Mouse (Mus musculus) testis, postnatal 14 days (tissue): Measurements from ENCODE around the gene Ypel5.

ENCODE experiments used
- DNase-seq: peaks from one replicate; pipeline ENCODE4 v3.0.0; 2021; ENCODE audit warnings: low spot score

Gene Ypel5

DNA sequence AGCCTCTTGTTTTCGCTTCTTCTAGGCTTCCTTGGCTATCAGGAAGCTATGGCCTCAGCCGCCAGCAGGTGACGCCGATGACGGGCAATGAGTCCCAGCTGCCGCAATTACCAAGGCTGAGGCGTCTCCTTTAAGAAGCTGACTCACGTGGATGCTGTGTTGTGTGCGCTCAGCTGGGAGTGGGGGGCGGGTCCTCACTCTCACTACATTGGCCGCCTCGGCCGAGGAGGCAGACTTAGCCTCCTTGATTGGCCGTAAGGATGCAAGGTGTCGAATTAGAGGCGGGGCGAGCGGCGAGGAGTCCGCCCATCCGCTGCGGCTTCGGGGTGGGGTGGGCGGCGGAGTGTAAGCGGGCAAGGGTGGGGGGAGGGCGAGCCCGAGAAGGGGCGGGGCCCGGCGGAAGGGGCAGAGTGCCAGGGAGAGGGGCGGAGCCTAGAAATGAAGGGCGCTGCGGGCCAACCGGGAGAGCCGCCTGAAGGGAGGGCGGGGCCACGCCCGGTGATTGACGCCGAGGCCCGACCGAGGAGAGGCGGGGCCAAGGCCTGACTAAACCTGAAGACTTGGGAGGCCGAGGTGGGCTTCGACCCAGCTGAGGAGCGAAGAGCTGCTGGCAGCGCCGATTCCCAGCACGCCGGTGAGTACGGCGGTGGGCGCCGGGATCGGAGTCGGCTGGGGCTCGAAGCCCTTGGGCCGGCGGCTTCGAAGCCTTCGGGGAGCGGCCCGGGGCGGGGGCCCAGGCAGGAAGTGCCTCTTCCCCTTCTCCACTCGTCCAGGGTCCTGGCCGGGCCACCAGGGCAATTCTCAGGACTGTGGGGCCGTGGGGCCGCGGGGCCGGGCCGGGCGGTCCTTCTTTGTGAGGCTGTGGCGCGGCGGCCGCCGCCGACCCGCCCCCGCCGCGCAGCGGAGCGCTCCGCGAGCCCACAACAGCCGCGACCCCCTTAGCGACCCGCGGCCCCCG, at the start of gene Ypel5:
Ypel5 (plus strand) TSS at position 296 of the 958 bp plus-strand sequence.
- peak; percentile 99 for DNase-seq

DNA sequence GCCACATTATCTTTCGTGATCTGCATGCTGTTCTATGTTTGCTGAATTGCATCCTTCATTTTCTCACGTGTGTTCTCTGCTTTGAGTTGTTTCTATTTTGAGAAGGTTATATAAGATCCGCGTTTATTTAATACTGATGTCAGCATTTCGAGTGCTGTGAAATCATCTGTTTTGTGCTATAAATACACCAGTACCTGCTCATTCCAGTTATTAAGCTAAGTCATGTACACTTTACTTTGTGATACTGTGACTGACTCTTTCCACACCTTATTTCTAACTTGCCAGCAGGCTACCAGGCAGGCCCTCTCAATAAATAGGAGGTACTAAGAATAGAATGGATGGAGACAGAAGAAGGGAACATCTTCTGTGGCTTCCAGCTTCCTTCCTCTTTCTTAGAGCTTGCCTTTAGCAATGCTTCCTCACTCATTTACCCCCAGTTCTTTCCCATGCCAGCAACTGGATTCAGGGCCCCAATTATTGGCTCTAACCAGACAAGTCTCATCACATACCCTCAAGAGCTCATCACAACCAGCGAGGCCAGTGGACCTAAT, 48.3 kb upstream of the Ypel5 start:
- DNase-seq: no peak

DNA sequence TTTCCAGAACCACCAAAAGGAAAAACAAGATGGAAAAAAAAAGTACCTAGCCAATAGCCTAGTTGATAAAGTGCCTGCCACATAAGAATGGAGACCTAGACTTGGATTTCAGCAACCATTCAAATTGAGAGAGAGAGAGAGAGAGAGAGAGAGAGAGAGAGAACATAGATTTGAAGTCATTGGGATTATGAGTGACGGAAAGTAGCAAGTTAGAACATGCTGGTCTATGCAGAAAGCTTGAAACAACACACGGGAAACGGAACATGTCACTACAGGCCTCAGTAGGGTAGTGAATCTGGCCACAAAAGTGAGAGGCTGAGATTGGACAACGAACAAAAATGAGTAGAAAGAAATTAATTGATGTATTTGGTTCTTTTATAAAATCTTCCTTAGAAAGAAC, 43.0 kb upstream of the Ypel5 start:
- DNase-seq: no peak

DNA sequence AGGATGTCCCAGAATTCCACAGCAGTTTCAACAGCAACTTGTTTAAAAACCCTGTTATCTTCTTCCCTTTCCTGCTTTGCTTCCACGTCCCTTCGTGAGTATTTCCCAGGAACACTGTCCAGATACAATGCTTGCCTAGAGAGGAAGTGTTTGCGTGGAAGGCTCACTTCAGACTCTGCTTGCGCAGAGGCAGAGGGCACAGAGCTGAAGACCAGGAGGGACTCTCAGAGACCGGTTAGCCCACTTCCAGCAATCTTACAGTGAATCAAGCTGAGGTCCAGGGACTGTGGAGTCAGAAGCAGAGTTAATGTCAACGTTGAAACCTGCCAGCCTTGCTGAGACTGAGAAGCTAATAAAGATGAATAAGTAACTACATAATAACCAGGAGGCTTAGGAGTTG, 41.6 kb upstream of the Ypel5 start:
- no peak for DNase-seq

DNA sequence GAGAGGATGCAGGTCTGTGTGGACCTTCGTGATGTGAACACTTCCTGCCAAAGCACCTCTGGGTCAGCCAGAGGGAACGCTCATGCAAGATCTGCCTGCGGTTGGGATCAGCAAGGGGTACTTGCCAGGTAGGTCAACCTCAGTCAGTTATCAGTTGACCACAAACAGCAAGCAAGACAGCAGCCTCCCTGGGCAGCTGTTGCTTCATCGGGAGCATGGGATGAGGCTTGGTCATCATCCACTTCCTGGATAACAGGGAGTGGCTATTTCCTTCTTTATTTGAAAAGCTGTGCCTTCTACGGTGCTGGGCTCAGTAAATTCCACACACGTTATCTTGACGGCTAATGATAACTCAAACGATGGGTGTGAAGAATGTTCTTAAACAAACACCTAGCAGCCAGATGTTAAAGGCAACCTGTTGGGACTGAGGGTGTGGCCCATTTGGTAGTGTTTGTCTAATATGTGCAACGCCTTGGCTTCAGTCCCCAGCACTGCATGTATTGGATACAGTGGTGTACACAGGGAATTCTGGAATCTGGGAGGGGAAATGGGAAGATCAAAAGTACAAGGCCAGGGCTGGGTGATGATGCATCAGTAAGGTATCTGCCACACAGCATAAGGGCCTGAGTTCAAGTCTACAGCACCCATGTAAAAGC, 40.7 kb upstream of the Ypel5 start:
- DNase-seq: no peak

DNA sequence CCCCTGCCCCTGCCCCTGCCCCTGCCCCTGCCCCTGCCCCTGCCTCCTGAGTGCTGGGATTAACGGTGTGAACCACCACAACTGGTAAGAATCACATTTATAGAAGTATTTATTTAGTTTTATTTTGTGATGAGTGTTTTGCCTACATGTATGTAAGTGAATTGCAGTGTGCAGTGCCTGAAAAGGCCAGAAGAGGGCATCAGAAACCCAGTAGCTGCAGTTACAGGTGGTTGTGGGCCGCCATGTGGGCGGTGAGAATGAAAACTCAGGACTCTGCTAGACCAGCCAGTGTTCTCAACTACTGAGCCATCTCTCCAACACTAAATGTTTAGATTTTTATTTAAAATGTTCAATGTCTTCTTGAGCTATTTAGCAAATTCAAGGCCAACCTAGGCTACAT, 39.7 kb upstream of the Ypel5 start:
- DNase-seq: no peak

DNA sequence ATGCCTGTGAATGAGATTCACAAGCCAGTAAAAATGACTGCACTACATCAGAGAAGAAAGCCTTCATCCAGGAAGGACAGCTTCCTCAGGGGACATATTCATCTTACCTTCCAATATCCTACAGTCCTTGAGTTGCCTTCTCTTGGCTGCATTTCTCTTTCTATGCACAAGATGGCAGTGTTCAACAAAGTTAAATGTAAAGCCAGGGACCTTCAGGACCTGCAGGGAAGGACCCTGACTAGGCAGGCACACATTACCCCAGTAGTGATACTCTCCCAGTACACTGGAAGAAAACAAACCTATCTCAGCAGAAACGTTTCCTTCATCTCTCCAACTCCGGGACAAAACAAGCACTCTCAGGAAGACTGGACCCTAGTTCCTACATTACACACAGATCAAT, 38.4 kb upstream of the Ypel5 start:
- no peak for DNase-seq

DNA sequence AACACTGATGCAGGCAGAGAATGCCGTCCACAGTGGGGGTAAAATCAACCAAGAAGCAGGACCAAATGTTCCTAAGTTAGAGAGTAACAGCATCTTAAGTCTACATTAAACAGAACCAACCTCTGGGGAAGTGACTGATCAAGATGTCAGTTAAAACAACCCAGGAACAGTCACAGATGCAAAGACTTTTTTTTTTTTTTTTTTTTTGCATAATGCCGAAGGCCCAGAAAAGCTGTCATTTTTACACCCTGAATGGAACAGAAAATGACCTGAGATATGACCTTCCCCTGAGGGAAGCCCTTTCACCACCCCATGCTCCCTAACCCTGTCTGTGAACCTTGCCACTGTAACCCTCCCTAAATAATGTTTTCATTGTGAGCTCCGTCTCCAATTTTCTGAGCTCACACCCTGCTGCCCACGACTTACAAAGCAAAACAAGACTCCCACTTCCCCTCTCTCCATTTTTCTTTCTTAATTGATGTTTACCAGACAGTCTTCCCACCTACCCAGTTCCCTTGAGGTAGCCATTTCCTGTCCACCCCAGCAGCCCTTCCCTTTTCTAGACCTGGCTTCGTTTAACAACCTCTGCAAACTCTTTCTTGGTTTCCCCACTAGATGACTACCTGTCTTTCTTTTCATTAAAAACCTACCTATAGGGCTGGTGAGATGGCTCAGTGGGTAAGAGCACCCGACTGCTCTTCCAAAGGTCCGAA, 26.2 kb upstream of the Ypel5 start:
- no peak for DNase-seq

DNA sequence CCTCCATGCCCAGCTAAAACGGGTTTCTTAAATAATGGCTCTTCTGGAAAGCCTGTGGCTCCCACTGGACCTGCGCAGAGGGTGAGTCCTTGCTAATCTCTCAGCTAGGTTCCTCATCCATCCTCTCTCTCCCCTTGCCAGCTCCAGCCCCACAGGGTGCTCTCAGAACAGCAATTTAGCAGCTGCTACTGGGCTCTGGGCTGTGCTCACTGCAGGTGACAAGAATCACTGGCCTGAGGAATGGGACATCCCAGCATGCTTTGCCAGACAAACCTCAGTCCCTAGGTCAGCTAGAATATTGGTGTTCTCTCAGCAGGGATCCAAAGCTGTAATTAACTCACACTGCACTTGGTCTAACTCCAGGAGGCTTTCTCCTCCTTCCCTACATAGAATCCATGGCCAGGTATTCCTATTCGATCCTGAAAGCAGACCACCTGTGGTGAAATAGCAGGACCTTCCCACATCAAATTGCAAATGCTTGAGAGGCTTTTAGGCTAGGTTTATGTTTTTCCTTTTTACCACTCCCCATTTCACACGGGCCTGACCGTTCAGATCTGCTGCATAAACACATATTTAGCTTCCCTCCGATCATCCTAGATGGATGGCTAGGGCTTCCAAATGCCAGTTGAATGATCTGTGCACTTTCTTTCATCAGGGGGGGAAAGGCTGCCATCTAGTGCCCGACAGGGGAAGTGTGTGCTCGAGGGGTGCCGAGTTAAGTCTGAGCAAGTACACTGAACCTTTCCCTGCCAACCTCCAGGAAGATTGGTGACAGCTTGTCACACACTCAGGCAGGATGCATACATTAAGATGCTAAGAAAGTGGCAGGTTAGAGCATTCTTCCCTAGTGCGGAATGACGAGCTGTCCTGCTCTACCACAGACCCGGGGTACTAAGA, 22.6 kb upstream of the Ypel5 start:
- no peak for DNase-seq

DNA sequence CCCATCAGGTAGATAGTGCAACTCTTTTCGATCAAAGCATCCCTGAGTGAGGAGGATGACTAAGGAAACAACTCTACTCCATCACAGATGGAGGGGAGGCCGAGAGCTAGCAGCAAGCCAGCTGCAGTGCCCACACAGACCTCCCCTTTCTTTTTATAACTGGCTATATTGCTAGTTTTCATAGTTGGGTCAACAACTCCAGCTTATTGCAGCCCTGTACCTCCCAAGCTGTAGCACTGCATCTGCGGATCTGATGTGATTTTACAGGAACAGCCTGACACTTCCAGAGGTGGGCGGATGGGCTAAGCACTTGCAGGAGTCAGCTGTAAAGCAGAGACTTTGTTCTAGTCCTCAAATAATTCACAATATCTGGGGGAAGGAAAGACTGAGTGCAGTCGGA, 18.7 kb upstream of the Ypel5 start:
- no peak for DNase-seq

DNA sequence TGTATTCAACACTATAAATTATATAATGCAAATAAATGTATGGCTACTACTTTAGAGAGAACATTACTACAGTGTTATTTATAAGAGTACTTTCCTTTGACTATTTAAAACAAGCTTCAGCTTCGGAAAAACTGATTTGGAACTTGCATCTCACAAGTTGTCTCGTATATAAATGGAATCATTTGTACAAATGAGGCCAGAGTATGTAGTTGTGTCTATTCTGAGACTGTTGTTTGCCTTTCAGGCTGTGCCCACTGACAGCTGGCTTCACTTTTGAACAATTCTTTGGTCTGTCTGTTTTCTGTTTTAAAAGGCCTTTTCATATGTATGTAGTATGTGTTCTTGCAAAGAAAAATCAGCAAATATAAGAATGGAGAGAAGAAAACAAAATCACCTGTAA, 16.5 kb upstream of the Ypel5 start:
- DNase-seq: no peak

DNA sequence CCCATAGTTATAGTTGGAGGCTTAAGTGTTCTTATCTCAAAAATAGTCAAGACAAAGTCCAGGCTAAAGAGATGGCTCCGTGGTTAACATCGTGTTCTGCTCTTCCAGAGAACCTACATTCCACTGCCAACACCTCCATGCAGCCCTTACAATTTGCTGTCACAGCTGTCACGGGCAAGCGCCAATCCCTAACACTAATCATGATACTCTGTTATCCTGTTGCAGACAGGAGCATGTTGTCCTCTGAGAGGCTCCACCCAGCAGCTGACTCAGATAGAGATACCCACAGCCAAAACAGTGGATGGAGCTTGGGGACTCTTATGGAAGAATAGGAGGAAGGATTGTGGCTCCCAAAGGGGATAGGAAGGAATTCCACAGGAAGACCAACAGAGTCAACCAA, 15.8 kb upstream of the Ypel5 start:
- DNase-seq: no peak

DNA sequence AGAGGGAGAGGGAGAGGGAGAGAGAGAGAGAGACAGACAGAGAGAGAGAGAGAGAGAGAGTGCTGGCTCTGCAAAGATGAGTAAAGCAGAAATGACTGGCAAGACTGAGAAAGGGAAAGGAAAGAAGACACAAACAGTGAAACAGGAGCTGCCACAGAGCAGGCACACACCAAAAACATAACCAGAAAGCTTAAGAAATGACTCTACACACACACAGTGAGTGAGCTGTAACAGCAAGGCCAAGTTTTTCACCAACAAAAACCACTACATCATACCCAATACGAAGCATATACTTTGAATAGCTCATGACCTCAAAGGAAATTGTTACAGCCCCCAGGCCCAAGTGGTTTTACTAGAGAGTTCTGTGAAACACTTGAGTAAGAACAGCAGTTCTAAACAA, 14.3 kb upstream of the Ypel5 start:
- no peak for DNase-seq

DNA sequence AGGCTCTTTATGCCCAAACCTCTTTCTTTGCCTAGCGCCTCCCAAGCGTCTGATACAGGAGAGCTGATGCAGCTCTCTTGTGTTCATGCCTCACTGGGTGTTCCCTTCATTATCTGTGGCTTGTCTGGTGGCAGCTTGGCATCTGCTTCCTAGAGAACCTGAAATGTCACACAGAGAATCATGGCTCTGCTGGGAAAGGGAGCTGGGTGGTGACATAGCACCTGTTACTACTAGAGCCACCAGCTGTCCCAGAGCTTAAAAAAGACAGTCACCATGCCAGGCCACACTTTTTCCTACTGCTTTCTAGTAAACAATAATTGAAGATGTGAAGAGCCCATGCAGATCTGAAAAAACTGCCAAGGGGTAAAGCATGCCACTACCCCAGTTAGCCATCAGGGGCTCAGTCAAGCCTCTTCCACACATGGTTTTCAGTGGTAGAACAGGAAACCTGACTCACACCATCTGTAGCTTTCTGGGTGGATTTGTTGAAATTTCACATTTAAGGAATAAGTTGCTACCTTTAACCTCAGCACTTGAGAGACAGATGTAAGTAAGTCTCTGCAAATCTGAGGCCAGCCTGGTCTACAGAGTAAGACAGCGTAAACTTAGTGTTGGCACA, 9.2 kb upstream of the Ypel5 start:
- DNase-seq: no peak

DNA sequence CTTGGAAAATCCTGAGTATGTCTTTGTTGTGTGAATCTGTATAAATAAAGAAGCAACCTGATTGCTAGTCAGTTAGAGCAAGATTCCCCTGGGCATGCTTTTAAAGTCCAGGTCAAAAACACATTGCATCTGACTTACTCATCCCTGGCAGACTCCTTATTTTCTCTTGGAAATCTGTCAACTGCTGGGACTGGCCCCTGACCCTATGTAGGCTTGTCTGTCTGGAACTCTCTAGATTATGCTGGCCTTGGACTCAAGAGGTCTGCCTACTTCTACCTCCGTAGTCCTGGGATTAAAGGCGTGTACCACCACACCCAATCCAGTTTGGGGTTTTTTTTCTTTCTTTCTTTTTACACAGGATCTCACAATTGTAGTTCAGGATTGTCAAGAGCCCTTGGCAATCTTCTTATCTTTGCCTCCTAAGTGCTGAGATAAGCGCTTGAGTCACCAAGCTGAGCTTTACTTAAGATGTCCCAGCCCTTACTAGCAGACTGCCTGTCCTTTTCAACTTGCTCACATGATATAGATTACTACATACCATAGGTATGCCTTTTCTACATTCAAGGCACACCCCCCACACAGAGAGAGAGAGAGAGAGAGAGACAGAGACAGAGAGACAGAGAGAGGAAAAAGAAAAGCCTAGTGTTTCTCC, 8.1 kb upstream of the Ypel5 start:
- no peak for DNase-seq

DNA sequence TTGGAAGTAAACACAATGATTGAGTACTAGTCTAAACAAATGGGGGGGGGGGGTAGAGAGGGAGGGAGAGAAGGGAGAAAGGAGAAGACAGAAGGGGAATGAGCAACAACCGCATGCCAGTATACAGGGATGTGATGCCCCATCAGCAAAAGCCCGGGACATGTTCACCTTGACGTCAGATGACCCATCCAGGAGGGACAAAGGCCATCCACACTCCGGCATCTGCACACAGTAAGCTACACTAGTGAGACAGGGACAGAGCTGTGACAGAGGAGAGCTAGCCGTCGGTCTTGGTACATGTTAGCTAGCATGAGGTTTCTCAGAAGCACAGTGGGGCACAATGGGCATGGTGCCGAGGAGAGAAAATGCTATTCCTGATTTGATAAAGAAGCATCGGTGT, 7.6 kb upstream of the Ypel5 start:
- no peak for DNase-seq

DNA sequence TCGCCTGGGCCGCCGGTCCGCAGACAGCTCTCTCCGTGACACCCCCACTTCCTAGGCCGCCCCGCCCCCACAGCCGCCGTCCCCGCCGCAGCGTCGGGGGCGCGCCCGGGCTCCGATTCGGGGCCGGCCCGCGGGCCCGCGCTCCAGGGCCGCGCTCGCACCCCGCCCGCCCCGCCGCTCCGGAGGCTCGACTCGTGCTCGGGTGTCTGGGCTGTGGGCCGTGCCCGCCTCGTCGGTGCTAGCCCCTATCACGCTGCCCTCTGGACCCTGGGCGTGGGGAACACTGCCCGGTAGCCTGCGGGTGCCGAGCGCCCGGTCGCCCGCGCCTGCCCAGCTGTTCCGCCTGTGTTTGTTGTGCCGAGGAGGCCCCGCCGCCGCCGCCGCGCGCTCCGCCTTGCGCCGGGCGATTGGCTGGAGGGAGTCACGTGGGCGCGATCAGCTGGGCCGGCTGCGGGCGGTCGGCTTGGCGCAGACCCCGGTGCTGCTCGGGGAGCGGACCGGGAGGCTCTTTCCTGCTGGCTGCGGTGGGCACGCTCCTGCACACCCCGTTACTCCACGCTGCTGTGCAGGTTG, 973 bp downstream of the Ypel5 start:
- DNase-seq: peak; percentile 90

DNA sequence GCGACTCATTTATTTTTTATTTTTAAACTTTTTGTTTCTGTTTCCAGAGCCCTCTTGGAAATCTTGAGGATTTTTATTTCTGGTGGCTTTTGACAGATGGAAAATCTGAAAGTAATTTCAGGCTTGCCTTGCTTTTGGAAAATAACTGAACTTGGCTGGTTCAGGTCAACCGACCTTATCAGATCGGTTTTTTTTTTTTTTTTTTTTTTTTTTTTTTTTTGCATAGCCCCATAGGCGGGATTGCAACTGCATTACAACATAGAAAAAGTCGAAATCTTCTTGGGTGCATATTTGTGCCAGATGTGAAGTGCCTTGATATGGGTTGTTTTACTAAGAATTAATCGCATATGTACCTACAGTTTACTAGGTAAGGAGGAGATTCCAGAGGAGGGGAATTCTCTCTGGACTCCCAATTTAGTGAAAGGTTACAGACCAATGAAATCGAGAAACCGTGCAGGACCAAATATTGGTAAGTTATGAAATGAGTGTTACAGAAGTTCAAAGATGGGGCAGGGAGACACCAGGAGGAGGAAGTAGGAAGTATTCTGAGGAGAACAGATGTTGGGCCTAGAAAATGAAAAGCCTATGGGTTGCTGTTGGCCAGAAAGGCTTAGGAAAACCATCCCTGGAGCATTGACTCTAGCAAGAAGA, 1.7 kb downstream of the Ypel5 start:
- DNase-seq: no peak

DNA sequence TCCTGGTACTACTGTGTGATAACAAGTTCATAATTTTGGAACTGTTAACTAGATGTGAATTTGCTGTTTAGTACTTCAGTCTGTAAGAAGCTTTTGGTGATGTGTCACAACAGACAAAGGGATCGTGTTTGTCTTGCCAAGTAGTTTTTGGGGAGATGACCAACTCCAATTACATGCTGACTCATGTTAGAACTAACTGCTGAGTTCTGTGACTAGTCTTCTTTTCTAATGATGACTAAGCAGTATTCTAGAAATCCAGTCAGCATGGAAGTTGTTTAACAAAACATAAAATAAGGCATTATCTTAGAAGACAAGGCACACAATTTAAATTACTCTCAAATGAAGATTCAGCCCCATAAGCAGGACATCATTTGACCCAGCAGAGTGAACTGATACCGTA, 2.7 kb downstream of the Ypel5 start:
- no peak for DNase-seq

DNA sequence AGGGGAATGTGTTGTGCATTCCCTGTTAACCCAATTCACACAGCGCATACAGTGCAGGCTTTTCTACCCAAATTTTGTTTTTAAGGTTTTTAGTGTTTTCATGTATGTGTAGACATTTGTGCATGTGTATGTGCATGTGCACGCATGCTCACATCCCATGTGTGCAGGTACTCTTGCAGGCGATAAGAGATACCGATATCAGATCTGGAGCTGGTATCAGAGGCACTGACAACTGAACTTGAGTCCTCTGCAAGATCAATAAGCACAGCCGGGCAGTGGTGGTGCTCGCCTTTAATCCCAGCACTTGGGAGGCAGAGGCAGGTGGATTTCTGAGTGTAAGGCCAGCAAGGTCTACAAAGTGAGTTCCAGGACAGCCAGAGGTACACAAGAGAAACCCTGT, 8.1 kb downstream of the Ypel5 start:
- DNase-seq: no peak
